Mouse (Mus musculus): ENCODE results near the gene Syn3.
"Not testable (repeated sequence)": the region's sequence is repeated elsewhere in the genome, so short reads cannot be mapped to it uniquely, and the experiment has no call there.

Syn3 gene

DNA sequence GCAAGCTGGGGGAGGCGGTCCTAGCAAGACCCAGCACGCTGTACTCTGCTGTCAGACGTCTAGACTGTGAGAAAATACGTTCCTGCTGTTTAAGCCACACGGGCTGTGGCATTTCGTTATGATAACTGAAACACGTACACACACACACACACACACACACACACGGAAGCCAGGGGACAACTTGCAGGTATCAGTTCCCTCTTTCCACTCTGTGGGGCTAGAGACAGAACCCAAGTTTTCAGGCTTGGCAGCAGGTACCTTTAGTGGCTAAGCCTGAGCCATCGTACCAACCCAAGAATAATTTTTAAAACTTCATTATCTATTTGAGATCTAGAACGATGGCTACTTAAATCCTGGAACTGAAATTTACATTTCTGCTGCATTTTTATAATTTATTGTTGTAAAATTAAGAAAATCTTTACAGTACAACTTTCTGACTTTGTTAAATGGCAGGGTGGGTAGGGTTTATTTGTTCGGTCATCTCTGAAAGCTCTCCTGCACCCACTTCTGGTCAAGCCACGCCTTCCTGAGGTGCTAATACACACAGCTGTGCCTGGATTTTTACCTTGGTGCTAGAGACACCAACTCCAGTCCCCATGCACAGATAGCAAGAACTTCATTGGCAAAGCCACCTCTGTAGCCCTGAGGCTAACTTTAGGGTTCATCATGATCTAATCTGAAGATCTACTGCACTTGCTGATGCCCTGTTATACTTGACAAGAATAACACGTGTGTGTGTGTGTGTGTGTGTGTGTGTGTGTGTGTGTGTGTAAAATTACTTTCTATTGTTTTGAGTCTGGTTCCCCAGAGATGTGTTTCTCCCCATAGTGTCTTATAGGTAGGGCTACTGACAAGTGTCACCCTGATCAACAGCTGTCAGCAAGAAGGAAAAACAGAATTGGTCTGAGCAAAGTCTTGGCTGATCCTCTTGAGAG lies 29.8 kb downstream of the Syn3 start:
- DNase-seq (ENCODE audit: low read depth, low spot score): no peak

DNA sequence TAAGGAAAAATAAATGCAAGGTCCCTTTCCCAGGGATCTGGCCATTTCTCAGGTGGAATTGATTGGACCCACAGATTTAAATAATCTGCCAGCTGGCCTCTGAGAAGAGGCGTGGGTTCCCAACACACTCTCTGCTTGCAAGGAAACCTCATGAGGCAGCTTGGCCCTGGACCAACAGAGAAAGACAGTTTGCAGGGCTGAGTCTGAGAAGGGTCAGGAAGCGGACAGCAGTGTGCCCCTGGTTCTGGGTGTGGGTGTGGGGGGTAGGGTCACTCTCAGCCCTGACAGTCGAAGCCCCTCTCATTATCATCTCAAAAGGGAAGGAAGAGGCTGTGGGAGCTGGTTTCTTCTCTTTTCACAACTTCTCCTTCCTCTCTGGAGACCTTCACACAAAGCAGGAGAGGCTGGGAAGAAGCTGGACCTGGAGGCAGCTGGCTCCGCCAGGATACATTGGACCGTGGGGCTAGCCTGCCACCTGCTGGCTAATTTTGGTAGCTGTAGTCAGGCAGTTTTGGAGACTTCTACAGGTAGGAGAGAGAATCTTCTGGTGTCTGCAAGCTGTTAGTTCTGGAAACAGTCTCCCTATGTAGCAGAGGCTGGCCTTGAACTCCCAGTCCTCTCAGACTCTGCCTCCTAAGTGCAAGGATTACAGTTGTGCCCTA lies 35.0 kb downstream of the Syn3 start:
- peak; percentile 20 for DNase-seq (ENCODE audit: low read depth, low spot score)

DNA sequence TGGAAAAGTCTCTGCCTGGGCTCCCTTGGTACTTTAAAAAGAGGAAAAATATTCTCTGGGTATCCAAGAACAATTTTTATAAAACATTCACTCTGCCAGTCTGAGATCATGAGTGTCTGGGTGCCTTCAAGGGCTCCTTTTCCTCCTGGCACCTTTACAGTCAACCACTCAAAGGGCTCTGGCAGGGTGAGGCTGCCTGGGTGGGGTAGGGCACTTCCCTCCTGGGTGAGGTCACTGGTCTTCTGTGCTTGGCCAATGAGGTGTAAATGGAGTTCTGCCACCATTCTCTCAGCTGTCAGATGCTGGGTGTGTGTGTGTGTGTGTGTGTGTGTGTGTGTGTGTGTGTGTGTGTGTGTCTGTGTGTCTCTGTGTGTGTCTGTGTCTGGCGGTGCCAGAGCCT lies 39.1 kb downstream of the Syn3 start:
- no peak for DNase-seq (ENCODE audit: low read depth, low spot score)

DNA sequence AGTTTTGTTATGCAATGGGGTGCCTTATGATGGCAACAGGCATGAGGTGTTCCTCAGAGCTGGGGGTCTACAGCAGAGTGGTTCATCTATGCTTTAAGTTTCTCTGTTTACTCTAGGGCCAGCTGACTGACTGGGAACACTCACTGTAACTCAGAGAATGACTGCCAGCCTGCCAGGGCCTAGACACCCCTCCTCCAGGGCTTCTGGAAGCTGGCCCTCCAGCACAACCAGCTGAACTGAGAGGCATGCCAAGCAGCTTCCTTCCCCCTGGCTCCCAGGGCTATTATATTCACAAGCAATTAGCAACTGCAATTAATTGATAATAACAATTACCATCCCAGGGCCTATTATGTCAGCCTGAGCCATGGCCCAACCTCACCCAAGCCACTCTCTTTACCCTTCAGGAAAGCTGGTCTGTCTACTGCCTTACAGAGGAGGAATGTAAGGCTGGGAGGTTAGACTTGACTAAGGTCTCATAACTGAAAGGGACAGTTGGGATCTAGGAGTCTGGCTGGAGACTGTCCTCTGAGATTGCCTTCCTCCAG lies 41.0 kb downstream of the Syn3 start:
- DNase-seq (ENCODE audit: low read depth, low spot score): no peak

DNA sequence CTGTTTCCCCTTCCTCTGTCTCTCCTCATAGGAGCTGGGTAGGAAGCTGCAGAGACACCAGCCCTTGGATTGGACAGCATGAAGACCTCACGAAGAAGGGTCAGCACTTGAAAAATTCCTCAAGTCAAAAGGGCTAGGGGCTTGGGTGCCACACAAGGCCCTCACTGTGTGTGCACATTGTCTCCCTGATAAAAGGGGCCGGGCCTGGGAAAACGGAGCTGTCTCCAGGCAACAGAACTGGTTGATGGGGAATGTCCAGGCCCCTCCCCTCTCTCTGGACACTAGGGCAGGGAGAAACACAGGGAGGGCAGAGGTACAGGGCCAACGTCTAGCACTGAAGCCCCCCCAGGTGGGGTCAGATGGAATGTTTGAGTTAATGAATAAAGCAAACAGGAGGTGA lies 41.5 kb downstream of the Syn3 start:
- DNase-seq (ENCODE audit: low read depth, low spot score): no peak

DNA sequence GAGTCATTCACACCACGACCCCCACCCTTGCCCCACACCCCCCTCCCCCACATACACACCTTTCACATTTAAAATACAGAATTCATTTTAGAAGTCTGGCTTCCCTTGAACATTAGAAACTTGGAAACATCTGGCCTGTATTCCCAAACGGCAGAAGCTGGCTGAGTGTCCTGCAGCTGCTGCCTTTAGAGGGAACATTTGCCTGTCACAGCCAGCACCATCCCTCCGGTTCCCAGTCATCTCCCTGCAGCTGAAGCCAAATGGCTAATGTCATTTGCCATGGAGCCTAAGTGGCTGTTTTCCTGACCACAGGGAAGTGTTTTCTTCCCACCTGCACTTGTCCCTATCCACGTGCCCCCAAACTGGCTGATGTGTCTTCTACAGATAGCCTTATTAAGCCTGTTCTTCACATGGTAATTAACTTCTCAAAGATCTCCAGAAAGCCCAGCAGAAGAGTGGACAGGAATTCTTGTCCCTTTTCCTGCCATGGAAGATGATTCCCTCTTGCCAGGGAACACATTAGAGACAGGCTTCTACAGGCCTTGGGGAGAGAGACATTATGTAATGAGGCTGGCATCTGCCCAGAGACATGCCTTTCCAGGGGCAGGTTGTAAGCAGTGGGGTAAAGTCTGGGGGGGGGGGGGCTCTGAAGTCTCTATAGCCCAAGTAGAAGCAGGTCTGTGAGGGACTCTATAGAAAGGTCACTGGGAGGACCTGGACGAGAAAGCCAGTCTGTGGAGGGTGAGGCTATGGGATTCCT lies 43.2 kb downstream of the Syn3 start:
- DNase-seq (ENCODE audit: low read depth, low spot score): no peak

DNA sequence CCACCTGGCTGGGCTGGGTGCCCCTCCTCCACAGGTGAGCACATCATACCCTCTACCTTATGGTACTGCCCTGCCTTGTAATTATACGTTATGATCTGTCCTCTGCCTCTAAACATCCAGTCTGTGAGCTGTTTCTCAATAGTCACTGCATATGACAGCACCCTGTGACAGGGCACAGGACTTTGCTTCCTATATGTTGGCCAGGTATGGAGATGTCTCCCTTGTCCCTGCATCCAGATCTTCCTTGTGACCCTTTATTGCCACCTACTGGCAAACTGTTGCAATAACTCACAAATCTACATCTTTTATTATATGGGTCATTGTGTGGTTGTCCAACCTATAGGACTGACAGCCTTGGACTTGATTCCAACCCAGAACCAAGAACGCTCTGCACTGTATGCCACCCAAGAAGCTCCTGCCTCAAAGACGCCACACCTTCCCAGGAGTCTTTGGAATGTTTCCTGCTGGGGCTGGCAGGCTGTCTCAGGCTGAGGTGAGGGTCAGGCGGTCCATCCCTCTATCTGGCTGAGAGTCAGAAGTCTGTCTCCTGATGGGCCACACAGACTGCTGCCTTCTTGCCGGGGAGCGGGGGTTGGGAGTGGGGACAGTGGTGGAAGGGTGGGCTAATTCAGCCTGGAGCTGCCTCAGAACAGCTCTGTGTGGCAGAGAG lies 46.2 kb downstream of the Syn3 start:
- peak; percentile 29 for DNase-seq (ENCODE audit: low read depth, low spot score)

DNA sequence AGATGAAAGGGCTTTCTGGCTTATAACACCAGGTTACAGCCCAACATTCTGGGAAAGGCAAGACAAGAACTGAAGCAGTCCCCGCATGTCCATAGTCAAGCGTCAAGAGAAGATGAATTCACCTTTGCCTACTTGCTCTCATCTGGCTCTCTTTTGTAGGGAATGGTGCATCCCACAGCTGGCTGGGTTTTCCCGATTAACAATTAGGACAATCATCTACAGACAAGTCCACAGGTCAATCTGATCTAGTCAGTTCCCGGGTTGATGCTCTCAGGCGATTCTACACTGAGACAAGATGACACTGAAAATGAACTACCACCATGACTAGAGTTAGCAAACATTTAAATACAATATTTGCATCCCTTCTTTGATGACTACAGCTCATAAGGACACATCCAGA lies 47.4 kb downstream of the Syn3 start:
- DNase-seq (ENCODE audit: low read depth, low spot score): no peak

DNA sequence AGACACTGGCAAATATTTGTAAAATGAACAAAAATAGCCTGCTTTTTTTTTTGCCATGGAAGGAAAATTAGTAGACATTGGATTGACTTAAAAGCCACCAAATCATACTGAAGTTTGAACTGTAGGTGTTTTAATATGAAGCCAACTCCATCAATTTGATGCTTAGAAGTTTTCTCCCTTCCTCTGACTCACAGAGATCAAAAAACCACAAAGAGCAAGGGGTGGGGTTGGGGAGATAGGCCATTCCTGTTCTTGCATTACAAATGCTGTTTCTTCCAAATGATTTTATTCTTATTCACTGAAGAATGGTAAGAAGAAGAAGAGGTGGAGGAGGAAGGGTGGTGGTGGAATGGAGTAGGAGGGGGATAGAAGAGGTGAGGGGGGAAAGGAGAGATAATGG lies 52.0 kb downstream of the Syn3 start:
- DNase-seq (ENCODE audit: low read depth, low spot score): no peak

DNA sequence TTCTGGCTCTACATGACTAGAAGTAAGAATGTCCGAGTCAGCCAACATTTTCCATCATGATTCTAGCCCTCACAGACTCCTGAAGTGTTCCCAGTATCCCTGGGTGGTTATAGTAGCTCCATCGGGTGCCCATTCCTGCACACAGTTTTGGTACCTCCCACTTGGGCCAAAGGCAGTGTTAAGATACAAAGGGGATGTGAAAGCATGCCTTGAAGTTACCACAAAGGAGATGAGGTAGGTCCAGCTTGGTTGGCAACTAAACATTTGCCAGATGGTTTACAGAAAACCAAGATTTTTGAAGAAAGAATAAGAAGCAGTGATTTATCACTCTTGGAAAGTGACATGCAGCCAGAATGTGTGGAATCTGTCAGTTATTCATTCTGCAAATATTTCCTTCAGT lies 53.5 kb downstream of the Syn3 start:
- DNase-seq (ENCODE audit: low read depth, low spot score): no peak

DNA sequence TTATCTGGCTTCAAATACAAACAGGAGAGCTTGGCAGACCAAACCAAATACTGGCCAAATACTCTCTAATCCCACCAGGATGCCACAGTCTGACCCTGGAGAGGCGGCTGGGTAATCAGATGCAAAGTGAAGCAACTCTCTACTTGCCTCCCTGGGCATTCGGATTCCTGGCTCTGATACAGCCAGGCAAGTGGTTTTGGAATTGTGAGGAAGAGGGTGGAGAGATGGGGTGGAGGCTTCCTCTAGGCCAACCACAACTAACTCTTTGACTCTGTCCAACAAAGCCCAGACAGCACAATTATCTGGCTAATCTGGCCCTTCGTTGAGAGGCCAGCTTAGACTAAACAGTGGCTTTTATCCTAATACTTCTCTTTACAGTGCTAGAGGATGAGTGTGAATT lies 54.0 kb downstream of the Syn3 start:
- no peak for DNase-seq (ENCODE audit: low read depth, low spot score)

DNA sequence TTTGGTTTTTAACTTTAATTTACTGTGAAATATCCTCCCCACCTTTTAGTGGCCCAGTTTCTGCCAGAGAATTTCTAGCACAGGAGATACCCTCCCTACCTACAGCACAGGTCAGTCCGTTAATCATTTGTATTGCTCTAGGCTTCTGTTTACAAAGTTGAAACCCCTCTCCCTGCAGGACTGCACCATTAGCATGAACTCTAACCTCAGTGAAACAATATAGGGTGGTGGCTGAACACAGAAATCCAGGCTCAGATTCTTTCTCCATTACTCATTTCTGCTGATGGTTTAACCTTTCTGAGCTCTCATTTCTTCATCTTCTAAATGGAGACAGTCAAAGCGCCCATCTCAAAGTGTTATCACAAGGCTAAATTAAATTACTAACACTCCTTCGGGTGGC lies 56.9 kb downstream of the Syn3 start:
- DNase-seq (ENCODE audit: low read depth, low spot score): no peak

DNA sequence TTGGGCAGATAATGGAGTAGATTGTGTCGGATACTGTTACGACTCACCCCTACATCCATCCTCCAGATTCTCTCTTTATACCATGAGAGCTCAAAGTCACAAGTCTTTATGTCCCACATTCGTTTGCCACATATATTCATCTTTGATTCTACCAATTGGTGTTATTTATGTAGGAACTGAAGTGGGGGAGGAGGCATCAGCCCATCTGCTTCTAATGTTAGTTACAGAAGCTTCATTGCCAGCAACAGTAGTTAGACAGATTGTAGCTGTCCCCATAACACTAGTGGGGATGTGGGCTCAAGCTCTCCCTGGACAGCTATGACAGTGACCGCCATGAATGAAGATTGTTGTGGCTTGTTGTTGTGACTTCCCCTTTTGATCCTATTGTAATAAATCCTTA lies 59.1 kb downstream of the Syn3 start:
- no peak for DNase-seq (ENCODE audit: low read depth, low spot score)

DNA sequence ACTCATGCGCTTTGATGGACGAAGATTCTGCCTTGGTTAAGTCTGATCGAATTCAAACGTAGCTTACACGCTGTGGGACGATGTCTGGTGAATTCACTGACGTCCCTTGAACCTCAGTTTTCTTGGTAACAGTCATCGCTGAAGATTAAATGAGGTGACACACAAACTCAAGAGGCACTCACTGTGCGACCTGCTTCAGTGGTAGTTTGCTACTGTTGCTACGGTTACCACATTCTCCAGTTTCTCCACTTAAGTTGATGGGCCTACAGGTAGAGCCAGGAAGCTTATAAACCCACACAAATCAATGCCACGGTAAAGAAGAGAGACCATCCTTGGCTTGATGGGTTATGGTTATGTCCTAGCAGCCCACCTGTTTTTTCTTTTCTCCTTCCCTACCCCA lies 61.4 kb downstream of the Syn3 start:
- no peak for DNase-seq (ENCODE audit: low read depth, low spot score)

DNA sequence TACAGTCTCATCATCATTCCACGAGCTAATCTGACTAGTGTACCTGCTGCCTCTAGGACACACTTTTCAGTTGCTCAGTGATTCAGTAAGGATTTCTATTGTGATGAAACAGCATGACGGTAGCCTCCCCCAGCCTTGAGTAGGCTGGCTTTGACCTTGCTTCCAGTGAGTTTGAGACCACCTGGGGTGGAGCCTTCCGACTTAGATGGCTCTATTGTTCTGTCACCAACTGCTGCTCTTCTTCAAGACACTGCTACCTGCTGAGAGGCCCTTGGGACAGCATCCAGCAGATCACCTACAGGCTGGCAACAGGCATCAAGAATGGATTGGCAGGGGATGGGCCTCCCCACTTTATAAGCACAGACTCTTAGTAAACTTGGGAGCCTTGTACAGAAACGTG lies 63.7 kb downstream of the Syn3 start:
- DNase-seq (ENCODE audit: low read depth, low spot score): not testable (repeated sequence)

DNA sequence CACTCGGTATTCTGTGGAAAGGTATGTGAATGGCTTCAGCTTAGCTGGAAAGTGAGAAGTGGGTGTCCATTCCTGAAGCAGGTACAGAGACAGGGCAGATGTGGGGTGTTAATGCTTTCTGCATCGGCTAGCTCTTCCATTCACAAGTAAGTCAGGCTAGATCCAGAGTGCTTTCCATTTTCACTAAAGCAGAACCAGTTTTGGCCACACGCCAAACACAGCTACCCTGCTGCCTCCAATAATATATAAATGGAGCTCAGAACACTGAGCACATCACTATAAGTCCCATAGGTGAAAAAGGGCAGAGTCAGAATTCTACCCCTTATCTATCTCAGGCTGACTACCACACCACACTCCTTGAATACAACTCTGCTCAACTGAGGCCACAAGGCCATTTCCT lies 69.0 kb downstream of the Syn3 start:
- no peak for DNase-seq (ENCODE audit: low read depth, low spot score)

DNA sequence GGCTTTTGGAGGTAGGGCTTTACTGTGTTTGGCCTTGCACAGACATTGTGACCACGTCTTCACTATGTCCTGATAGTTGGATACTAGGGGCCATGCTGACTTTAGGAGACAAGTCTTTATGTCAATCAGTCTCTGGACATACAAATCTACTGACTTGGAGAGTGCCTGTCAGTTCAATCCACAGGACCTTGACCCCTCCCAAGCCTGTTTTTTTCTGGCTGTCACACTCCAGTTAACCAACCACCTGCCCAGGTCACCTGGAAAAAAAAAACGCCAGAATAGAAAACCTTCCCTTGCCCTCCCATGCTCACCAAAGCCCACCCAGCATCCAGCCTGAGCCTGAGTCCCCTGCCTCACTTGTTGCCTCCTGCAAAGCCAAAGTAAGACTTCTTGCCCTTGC lies 70.7 kb downstream of the Syn3 start:
- no peak for DNase-seq (ENCODE audit: low read depth, low spot score)

DNA sequence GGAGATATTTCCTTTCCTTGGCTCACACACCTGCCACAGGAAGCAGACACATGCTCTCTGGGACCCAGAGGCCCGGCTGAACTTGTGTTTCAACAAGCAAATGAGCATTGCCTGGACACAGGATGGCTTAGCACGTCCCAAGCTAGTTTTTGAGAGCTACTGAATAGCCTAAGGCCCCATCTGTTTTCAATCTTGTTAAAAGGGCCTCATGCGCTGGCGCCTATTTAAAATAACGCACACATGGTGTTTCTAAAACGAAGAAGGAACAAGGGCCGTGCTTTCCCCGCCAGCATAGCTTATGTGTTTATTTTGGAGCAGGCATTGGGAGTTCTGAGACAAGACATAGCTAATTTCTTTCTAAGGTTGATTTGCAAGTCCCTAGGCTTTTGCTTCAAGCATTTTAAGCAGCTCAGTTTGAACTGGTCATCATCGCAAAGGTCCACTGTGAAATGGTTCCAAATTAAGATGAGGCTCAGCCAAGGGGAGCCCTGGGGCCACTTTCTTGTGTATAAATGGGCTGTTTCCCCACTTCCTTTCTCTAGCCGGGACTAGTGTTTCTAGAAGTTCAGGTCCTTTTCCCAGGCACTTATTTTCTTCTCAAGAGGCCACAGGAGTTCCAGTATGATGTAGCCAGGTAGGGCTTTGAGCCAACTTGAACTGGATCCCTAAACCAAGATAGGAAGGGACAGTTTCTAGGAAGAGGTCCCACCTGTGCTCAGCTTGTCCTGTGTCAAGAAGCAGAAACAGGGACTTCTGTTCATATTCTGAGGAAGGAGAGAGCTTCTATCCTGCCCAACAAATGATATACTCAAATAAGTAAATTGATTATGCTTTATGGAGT lies 72.8 kb downstream of the Syn3 start:
- no peak for DNase-seq (ENCODE audit: low read depth, low spot score)

DNA sequence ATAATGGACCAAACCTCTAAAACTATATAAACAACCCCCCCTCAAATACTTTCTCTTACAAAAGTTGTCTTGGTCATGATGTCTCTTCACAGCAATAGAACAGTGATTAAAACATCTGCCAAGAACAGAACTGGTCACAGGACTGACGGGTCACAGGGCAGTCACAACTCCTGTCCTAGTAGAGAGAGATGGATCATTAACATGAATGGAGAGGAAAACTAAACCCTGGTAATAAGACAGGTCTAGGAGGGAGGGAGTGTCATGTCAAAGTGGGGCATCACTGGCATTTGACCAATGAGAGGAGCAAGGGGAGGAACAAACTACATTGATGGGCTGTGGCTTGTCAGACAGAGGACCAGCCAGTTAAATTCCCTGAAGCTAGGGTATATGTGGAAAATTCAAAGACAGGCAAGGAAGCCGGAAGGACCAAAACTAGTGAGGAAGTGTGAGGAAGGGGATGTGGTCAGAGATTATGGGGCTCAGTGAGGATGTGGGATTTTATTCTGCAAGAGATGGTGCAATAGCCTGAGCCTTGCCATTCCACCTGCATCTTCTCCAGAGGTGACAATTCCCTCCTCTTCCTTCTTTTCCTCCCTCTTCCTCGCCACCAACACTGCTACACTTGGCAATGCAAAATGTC lies 76.8 kb downstream of the Syn3 start:
- DNase-seq (ENCODE audit: low read depth, low spot score): no peak

DNA sequence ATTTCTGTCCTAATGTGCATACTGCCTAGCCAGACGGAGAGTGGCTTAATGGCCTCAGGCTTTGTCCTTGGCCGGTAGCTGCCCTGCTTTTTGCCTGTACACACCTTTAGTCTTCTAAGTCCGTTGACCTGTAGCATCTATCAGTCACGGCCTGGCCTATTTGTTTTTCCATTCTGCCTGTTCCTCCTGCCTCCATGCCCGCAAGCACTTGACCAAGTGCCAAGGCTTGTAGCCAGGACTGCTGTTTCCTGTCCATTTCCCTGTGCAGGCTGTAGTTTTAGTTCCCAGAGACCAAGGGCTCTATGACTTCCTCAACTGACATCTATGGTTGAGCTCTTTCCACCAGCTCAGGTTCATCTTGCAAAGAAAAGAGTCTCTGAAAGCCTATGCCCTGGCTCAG lies 79.8 kb downstream of the Syn3 start:
- no peak for DNase-seq (ENCODE audit: low read depth, low spot score)

All from c-Kit-negative CD71-positive TER-119-positive erythroid progenitor cells, embryonic 14.5 days (primary cell).